Mouse (Mus musculus): ENCODE data around the gene Sinhcaf. TPM values are rescaled to one million over a fixed set of nuclear protein-coding genes. Genes with fewer than 3 reads are reported as not detected.
"Not testable (repeated sequence)": the region's sequence is repeated elsewhere in the genome, so short reads cannot be mapped to it uniquely, and the experiment has no call there.

Sinhcaf gene
- polyA plus RNA-seq, 1 experiment from 2014 or later = 14.5 TPM

GRCm38 (mm10) chr6:148944767-148945508 lies 1.3 kb downstream of the Sinhcaf start:
- H3K27ac ChIP-seq (replicated peaks) = peak overlapping the region; percentile 83
- no peaks in the 10 kb centered on the region for H3K9me3 ChIP-seq (replicated peaks)
- ATAC-seq (ENCODE audit: insufficient read depth) = peak; percentile 69
- no peaks in the 10 kb centered on the region for H3K36me3 ChIP-seq (replicated peaks)
- WGBS (ENCODE audit: insufficient replicate concordance) = under 1% methylated on average over 87 of the region's 92 CpGs
- peak overlapping the region; percentile 84 for H3K9ac ChIP-seq
- H3K4me1 ChIP-seq (replicated peaks) = peaks cover 45% of the 10 kb centered on the region
- no peaks in the 10 kb centered on the region for H3K27me3 ChIP-seq
- H3K4me2 ChIP-seq = peak overlapping the region; percentile 99
- H3K4me3 ChIP-seq (replicated peaks) = peak overlapping the region; percentile 88

- peaks cover 45% of the 10 kb centered on the region for H3K4me1 ChIP-seq (replicated peaks)
- peak overlapping the region; percentile 84 for H3K9ac ChIP-seq
- H3K9me3 ChIP-seq (replicated peaks) = no peaks in the 10 kb centered on the region
- peak overlapping the region; percentile 99 for H3K4me2 ChIP-seq
- 0% methylated on average over 29 of the region's 30 CpGs for WGBS (ENCODE audit: insufficient replicate concordance)
- ATAC-seq (ENCODE audit: insufficient read depth) = no peak
- H3K27me3 ChIP-seq = no peaks in the 10 kb centered on the region
- peak overlapping the region; percentile 88 for H3K4me3 ChIP-seq (replicated peaks)
- no peaks in the 10 kb centered on the region for H3K36me3 ChIP-seq (replicated peaks)
- H3K27ac ChIP-seq (replicated peaks) = peak overlapping the region; percentile 83
Observed at GRCm38 (mm10) chr6:148944344-148944766, 1.9 kb downstream of the Sinhcaf start.

DNA sequence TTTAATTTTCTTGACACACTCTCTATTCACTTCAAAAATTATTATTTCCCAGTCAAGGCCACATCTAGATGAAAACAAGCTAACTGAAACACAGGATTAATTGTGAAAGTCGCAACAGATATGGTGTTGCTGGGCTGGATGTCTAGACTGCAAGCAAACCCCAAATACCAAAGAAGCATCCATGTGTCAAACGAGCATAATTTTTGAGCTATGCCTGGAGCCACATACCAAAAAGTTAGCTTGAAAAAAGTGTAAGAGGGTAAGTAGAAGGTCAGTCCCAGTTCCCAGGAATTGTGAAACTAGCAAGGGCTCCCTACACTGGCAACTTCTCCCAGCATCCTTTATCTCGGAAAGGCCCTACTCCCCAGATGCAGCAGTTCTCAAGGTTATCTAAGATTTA lies 2.6 kb downstream of the Sinhcaf start:
- no peak overlapping the region; the same call in 1 of the 2 replicates for H3K9ac ChIP-seq
- peak overlapping the region; percentile 88 for H3K4me3 ChIP-seq (replicated peaks)
- H3K27ac ChIP-seq (replicated peaks) = no peak overlapping the region; the same call in 1 of the 2 replicates

DNA sequence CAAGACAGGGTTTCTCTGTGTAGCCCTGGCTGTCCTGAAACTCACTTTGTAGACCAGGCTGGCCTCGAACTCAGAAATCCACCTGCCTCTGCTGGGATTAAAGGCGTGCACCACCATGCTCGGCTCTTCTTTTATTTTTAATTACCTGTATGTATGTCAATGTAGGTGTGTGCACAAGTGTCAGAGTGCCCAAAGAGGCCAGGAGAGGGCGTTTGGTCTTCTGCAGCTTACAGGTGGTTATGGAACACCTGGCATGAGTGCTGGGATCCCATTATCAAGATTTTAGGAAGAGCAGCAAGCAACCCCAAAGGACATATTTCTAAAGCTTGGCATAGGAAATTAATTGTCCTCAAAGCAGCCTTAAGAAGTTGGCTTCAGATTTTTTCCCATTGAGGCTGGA lies 3.9 kb downstream of the Sinhcaf start:
- no peaks in the 10 kb centered on the region for H3K36me3 ChIP-seq (replicated peaks)
- ATAC-seq (ENCODE audit: insufficient read depth) = no peak
- no peak overlapping the region for H3K4me3 ChIP-seq (replicated peaks)
- WGBS (ENCODE audit: insufficient replicate concordance) = 69% methylated on average over 4 of the region's 4 CpGs
- no peaks in the 10 kb centered on the region for H3K9me3 ChIP-seq (replicated peaks)
- H3K27ac ChIP-seq (replicated peaks) = no peak overlapping the region
- no peak overlapping the region for H3K4me2 ChIP-seq
- no peaks in the 10 kb centered on the region for H3K27me3 ChIP-seq
- H3K4me1 ChIP-seq (replicated peaks) = peaks cover 53% of the 10 kb centered on the region
- H3K9ac ChIP-seq = no peak overlapping the region

More for the DNA sequence above, 2.6 kb downstream of the Sinhcaf start:
- Histone ChIP-seq H3K4me1 (replicated peaks) (peaks cover 45% of the 10 kb centered on the region), H3K36me3 (replicated peaks) (no peaks in the 10 kb centered on the region), H3K9me3 (replicated peaks) (no peaks in the 10 kb centered on the region), H3K27me3 (no peaks in the 10 kb centered on the region), H3K4me2 (peak overlapping the region; percentile 99)
- ATAC-seq (ENCODE audit: insufficient read depth) = no peak
- 18% methylated on average over 3 of the region's 3 CpGs for WGBS (ENCODE audit: insufficient replicate concordance)

DNA sequence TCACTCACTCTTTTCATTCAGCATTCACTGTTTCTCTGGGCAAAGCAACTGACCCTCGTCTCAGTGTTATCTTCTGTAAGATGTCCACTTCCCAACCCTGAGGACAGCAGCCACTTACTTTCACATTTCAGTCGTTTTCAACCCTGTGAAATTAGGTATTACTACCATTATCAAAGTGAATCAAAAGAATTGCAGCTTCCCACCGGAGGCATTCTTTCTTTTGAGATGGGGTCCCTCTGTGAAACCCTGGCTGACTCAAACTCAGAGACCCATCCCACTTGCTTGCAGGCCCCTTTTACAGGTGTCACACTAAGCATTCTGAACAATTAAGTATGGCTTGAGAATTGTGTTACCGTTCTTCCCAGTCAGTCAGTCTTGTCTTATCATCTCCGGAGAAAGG lies 4.4 kb downstream of the Sinhcaf start:
- peaks cover 49% of the 10 kb centered on the region for H3K4me1 ChIP-seq (replicated peaks)
- ATAC-seq (ENCODE audit: insufficient read depth) = no peak
- 62% methylated on average over 5 of the region's 5 CpGs for WGBS (ENCODE audit: insufficient replicate concordance)

GRCm38 (mm10) chr6:148940383-148940782 lies 5.9 kb downstream of the Sinhcaf start:
- WGBS (ENCODE audit: insufficient replicate concordance) = 40% methylated on average over 3 of the region's 3 CpGs
- not testable (repeated sequence) for H3K27me3 ChIP-seq; ATAC-seq (ENCODE audit: insufficient read depth); H3K9ac ChIP-seq; H3K4me2 ChIP-seq; H3K27ac ChIP-seq (replicated peaks); H3K36me3 ChIP-seq (replicated peaks); H3K9me3 ChIP-seq (replicated peaks); H3K4me3 ChIP-seq (replicated peaks)
- peaks cover 46% of the 10 kb centered on the region for H3K4me1 ChIP-seq (replicated peaks)

More for the DNA sequence above, 4.4 kb downstream of the Sinhcaf start:
- H3K4me3 ChIP-seq (replicated peaks) = no peak overlapping the region
- H3K9me3 ChIP-seq (replicated peaks) = no peaks in the 10 kb centered on the region
- no peaks in the 10 kb centered on the region for H3K36me3 ChIP-seq (replicated peaks)
- no peak overlapping the region for H3K27ac ChIP-seq (replicated peaks)
- H3K4me2 ChIP-seq = no peak overlapping the region
- H3K27me3 ChIP-seq = no peaks in the 10 kb centered on the region
- no peak overlapping the region for H3K9ac ChIP-seq

GRCm38 (mm10) chr6:148937693-148938092 lies 8.6 kb downstream of the Sinhcaf start:
- 10% methylated on average over 1 of the region's 1 CpGs for WGBS (ENCODE audit: insufficient replicate concordance)
- H3K27ac ChIP-seq (replicated peaks) = no peak overlapping the region
- no peak overlapping the region for H3K9ac ChIP-seq
- no peak overlapping the region for H3K4me2 ChIP-seq
- H3K9me3 ChIP-seq (replicated peaks) = no peaks in the 10 kb centered on the region
- H3K4me1 ChIP-seq (replicated peaks) = peaks cover 28% of the 10 kb centered on the region
- H3K4me3 ChIP-seq (replicated peaks) = no peak overlapping the region
- H3K36me3 ChIP-seq (replicated peaks) = no peaks in the 10 kb centered on the region
- no peaks in the 10 kb centered on the region for H3K27me3 ChIP-seq
- no peak for ATAC-seq (ENCODE audit: insufficient read depth)

DNA sequence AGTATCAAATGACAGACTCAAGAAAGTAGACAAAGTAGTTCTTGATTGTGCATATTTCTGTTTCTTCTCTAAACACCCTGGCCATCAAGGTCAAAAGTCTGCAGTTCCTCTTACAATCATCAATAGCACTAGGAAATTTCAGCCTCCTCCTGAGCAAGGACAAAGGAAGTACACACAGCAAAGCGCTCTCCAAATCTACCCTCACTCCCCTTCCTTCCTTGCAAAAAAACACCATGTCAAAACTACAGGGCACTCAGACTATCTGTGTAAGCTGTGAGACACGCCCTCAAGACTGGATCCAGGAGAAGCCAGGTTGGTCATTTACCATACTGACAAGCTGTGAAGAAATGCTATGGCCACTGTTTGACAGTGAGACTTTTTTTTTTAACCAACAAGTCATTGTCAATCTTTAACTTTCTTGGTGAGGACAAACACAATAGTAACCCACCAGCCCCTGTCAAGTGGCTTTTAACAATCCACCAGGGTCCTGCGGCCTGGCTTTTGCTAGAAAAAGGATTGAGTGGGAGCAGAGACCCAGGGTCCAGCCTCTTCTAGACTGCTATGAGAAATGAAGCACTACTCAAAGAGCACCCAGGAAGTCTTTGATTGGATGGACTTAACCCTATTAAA lies 11.2 kb downstream of the Sinhcaf start:
- Histone ChIP-seq H3K4me1 (replicated peaks) (peaks cover 19% of the 10 kb centered on the region), H3K27ac (replicated peaks) (no peak overlapping the region), H3K27me3 (no peaks in the 10 kb centered on the region), H3K9ac (no peak overlapping the region), H3K4me2 (no peak overlapping the region), H3K4me3 (replicated peaks) (no peak overlapping the region), H3K9me3 (replicated peaks) (no peaks in the 10 kb centered on the region), H3K36me3 (replicated peaks) (peaks cover 25% of the 10 kb centered on the region)
- no peak for ATAC-seq (ENCODE audit: insufficient read depth)
- WGBS (ENCODE audit: insufficient replicate concordance) = 43% methylated on average over 3 of the region's 3 CpGs

DNA sequence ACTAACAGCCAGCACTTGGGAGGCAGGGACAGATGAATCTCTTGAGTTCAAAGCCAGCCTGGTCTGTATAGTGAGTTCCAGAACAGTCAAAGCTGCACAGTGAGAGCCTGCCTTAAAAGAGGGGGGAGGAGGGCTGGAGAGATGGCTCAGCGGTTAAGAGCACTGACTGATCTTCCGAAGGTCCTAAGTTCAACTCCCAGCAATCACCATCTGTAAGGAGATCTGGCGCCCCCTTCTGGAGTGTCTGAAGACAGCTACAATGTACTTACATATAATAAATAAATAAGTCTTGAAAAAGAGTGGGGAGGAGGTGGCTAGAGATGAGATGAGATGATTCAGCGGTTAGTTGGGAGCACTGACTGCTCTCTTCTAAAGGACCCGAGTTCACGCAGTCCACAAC lies 15.0 kb downstream of the Sinhcaf start:
- no peak for ATAC-seq (ENCODE audit: insufficient read depth)
- Histone ChIP-seq H3K4me1 (replicated peaks) (peaks cover 11% of the 10 kb centered on the region), H3K27ac (replicated peaks) (no peak overlapping the region), H3K9me3 (replicated peaks) (no peaks in the 10 kb centered on the region), H3K4me3 (replicated peaks) (no peak overlapping the region), H3K4me2 (no peak overlapping the region), H3K36me3 (replicated peaks) (peaks cover 47% of the 10 kb centered on the region), H3K27me3 (no peaks in the 10 kb centered on the region), H3K9ac (no peak overlapping the region)
- 70% methylated on average over 6 of the region's 6 CpGs for WGBS (ENCODE audit: insufficient replicate concordance)

DNA sequence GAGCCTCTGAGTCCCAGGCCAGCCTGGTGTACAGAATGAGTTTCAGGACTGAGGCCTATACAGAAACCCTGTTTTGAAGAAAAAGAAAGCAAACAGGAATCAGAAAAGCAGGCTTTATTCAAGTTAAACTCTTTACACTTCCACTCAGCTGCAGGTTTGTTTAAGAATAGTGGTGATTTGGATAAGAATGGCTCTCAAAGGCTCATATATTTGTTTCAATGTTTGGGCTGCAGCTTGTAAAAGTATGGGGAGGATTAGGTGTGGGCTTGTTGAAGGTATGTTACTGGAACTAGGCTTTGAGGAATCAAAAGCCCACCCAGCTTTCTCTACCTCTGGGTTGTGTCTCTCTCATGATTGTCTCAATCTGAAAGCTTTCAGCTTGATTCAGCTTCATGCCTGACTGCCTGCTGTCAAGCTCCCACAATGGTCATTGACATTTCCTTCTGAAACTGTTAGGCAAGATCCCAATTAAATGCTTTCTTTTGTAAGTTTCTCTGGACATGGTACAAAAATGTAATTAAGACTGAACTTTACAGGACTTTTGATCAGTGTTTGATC lies 27.3 kb downstream of the Sinhcaf start:
- no peaks in the 10 kb centered on the region for H3K27me3 ChIP-seq
- ATAC-seq (ENCODE audit: insufficient read depth) = no peak
- no peaks in the 10 kb centered on the region for H3K9me3 ChIP-seq (replicated peaks)
- no peak overlapping the region for H3K4me3 ChIP-seq (replicated peaks)
- peaks cover 12% of the 10 kb centered on the region for H3K36me3 ChIP-seq (replicated peaks)
- 0 out of 2 replicates have a peak, but pooled peaks cover 6% of the 10 kb centered on the region for H3K4me1 ChIP-seq (replicated peaks)
- no peak overlapping the region for H3K4me2 ChIP-seq
- no peak overlapping the region for H3K9ac ChIP-seq
- H3K27ac ChIP-seq (replicated peaks) = no peak overlapping the region

GRCm38 (mm10) chr6:148917672-148918071 lies 28.6 kb downstream of the Sinhcaf start:
- H3K4me2 ChIP-seq = no peak overlapping the region
- WGBS (ENCODE audit: insufficient replicate concordance) = 67% methylated on average over 1 of the region's 1 CpGs
- H3K4me3 ChIP-seq (replicated peaks) = no peak overlapping the region
- no peak overlapping the region for H3K27ac ChIP-seq (replicated peaks)
- peaks cover 12% of the 10 kb centered on the region for H3K36me3 ChIP-seq (replicated peaks)
- no peaks in the 10 kb centered on the region for H3K27me3 ChIP-seq
- H3K9ac ChIP-seq = no peak overlapping the region
- H3K4me1 ChIP-seq (replicated peaks) = 0 out of 2 replicates have a peak, but pooled peaks cover 6% of the 10 kb centered on the region
- no peaks in the 10 kb centered on the region for H3K9me3 ChIP-seq (replicated peaks)
- ATAC-seq (ENCODE audit: insufficient read depth) = no peak
